Mouse (Mus musculus) adrenal gland, adult 2 months (tissue): Measurements from ENCODE around the gene H2-Ob. TPM values are rescaled to one million over a fixed set of nuclear protein-coding genes. Genes with fewer than 3 reads are reported as not detected.

Experiments
- DNase-seq: peaks from one replicate; pipeline ENCODE4 v3.0.0; 2021
- long read RNA-seq: library from polyadenylated mRNA; stranded (forward); transcript quantifications from one replicate; pipeline ENCODE4 v2.0.0, GENCODE M21; 2021
- polyA plus RNA-seq: library from polyadenylated mRNA; depleted of rRNA; stranded (reverse); fragments of >200 nt; gene quantifications from 2 replicates; pipeline ENCODE4 v1.2.3, GENCODE M21; 2012; rRNA removed
- total RNA-seq, 2 experiments: library from RNA; stranded (reverse); gene quantifications; 2 replicates each; pipeline ENCODE4 v1.2.3; 2021

H2-Ob gene
- total RNA-seq: 1 to 10 TPM in 1 of 2 experiments, under 1 TPM in 1; 0.49 to 1.3 TPM
- 0.91 TPM in 2 replicates for polyA plus RNA-seq
- long read RNA-seq, partial matches to known transcripts: 0 of 1 reads
- long read RNA-seq, other reads (novel, unspliced or antisense): 0 of 1 reads

GRCm38 (mm10) chr17:34238706-34239105 lies at the start of gene H2-Ob:
Gene H2-Ob, plus strand, starts transcription at chr17:34238903.
- no peak for DNase-seq

DNA sequence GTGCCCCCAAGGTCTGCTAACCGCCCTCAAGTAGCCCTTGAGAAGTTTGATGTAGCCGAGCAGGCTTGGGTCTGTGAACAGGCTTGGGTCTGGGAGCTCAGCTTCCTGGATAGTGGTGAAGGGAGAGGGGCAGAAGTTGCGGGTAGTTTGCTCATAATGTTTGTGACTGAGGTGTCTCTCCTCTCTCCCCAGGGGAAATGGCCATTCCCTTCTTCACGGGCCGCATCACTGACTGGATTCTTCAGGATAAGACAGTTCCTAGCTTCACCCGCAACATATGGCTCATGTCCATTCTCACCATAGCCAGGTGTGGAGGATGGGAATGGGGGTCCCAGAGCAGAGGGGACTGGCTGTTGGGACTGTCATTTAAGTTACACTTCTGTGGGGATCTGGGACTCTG lies 49.7 kb upstream of the H2-Ob start:
- DNase-seq: no peak

- DNase-seq: no peak
Measured at GRCm38 (mm10) chr17:34192852-34193251, 45.9 kb upstream of the H2-Ob start.

GRCm38 (mm10) chr17:34193468-34193867 lies 45.2 kb upstream of the H2-Ob start:
- no peak for DNase-seq

GRCm38 (mm10) chr17:34194723-34195122 lies 44.0 kb upstream of the H2-Ob start:
- DNase-seq: peak; percentile 53

GRCm38 (mm10) chr17:34196491-34196890 lies 42.2 kb upstream of the H2-Ob start:
- no peak for DNase-seq

- DNase-seq: peak; percentile 94
Measured at GRCm38 (mm10) chr17:34196941-34197894, 41.5 kb upstream of the H2-Ob start, which contains the start of gene Psmb8. Gene Psmb8, plus strand, starts transcription at chr17:34197721.

DNA sequence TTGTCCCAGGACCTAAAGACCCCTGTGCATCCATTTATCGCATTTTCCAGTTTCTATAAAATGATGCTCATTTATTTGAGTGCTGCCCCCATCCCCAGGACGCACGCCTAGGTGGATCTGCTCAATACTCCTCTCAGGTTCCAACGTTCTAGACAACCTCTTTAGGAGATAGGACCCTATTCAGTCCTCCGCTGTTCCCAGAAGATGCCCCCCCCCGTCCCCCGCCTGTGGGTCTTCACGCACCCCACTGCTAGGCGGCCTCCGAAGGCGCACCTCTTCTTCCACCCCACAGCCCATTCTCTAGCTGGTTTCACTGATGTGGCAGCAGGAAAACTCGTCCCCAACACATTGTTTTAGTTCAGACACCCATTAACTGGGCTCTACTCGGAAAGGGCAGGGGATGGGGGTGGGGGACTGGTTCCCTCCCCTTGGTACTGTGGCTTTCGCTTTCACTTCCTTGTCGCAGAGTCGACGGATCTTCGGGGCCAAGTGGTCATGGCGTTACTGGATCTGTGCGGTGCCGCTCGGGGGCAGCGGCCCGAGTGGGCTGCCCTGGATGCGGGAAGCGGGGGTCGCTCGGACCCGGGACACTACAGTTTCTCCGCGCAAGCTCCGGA lies 40.7 kb upstream of the H2-Ob start:
- DNase-seq: peak; percentile 76

DNA sequence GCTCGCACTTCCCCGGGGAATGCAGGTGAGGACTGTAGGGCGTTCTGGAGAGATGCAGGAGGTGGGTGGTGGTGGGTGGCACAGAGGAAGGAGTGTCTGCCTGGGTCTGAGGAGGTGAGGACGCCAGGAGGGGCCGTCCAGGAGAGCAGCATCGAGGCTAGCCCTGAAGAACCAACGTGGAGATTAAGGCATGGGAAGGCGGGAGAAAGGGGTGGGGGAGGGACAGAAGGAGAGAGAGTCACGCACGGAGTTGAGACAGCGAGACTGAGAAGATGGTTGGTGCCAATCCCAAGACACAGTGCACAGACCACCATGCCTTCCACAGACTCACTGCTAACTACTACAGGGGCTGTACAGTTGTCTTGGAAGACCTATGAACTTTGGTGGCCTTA lies 40.2 kb upstream of the H2-Ob start:
- DNase-seq: no peak

DNA sequence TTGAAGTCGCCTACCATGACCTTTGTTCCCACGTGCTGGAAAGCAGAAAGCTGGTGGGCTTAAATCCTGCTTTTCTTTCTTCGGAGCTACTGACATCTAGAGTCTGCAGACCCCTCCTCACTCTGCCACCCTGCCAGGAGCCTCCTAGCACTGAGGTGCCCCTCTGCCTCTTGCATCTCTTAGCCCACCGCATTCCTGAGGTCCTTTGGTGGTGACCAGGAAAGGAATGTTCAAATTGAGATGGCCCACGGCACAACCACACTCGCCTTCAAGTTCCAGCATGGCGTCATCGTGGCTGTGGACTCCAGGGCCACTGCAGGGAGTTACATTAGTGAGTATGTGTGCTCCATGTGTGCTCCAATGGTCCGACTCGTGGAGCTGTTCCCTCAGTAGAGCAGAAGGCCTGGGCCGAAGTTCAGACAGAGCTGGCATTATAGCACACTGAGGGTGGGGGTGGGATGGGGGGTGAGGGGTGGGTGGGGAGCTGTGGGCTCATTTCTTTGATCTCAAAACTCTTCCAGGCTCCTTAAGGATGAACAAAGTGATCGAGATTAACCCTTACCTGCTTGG lies 39.6 kb upstream of the H2-Ob start:
- no peak for DNase-seq

GRCm38 (mm10) chr17:34200047-34200446 lies 38.7 kb upstream of the H2-Ob start:
- DNase-seq: no peak

GRCm38 (mm10) chr17:34200772-34201505 lies 37.8 kb upstream of the H2-Ob start:
- DNase-seq: no peak

DNA sequence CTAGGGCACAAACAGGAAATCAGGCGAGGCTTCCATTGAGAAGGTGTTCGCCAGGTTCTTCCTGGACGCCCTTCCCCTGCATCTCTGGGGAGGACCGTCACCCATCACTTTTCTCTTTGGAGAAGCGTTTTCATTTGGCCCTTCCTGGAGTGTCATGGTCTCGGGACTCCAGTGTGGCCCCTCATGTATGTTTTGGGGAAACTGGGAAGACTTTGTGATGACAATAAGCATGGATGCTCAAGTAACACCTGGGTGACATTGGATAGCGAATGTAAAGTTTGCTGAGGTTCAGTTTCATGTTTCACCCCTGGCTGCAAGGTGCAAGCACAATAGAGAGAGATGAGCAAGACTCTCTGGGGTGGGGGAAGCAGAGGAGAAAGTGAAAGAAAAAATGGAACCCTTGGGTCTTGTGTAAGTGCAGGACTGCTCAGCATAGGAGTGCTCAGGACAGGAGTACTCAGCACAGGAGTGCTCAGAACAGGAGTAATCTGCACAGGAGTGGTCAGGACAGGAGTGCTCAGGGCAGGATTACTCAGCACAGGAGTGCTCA lies 37.1 kb upstream of the H2-Ob start:
- no peak for DNase-seq

DNA sequence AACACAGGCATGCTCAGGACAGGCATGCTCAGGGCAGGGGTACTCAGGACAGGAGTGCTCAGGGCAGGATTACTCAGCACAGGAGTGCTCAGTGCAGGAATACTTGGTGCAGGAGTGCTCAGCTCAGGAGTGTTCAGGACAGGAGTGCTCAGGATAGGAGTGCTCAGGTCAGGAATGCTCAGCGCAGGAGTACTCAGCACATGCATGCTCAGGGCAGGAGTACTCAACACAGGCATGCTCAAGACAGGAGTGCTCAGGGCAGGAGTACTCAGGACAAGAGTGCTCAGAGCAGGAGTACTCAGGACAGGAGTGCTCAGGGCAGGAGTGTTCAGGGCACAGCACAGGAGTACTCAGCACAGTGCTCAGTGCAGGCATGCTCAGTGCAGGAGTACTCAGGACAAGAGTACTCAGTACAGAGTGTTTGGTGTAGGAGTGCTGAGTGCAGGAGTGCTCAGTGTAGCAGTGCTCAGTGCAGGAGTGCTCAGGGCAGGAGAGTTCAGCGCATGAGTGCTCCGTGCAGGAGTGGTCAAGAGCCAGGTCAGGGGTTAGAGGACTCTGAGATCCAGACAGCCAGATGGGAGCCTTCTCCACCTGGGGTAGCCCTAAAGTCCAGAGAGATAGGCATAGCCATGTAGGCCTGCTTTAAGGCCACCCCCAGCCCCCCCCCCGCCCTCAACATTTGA lies 35.8 kb upstream of the H2-Ob start:
- no peak for DNase-seq

GRCm38 (mm10) chr17:34203444-34203843 lies 35.3 kb upstream of the H2-Ob start, which contains the start of gene Tap2:
Gene Tap2, plus strand, starts transcription at chr17:34203527.
- no peak for DNase-seq

DNA sequence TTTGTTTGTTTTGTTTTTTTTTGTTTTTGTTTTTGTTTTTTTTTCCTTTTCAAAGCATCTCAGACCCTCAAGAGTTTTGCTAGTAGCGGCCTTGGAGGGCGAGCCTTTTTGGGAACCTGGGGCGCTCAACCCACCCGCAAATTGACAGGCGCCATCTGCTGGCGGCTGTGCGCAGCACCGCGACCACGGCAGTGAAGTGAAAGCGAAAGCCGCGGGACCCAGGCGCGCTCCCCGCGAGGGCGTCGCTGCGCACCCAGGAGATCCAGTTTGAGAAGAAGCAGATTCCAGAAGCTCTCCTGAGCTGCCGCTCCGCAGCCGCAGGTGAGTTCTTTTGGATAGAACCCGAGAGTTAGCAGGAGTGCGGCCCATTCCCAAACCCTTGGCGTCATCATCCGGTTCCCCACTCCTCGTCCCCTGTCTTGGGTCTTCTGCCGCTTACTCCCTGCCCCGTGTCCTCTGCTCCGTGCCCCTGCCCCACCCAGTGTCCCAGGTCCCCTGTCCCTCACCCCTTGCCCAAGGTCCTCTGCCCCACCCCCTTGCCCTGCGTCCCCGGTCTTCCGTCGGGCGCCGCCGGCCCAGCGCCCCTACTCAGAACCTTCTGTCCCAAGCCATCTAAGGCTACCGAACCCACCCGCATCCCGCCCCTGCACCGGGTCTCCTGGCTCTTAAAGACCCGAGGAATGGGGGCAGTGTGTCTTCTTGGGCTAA lies 34.2 kb upstream of the H2-Ob start:
- peak; percentile 92 for DNase-seq

DNA sequence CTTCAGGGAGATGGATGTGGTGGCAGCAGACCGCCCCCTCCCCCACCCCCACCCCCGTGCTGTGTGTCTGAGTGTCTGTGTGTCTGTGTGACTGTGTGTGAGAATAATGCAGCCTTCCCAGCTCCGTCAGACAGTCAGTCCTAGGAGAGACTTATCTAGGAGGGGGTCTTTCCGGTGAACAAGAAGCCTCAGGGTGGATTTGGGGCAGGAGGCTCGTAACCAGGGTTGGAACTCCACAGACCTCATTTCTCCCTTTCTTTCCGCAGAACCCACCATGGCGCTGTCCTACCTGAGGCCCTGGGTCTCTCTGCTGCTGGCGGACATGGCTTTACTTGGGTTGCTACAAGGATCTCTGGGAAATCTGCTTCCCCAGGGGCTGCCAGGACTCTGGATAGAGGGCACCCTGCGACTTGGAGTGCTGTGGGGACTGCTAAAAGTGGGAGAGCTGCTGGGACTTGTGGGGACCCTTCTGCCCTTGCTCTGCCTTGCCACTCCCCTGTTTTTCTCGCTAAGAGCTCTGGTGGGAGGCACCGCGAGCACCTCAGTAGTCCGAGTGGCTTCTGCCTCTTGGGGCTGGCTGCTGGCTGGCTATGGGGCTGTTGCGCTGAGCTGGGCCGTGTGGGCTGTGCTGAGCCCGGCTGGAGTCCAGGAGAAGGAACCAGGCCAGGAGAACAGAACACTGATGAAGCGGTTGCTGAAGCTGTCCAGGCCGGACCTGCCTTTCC lies 33.5 kb upstream of the H2-Ob start:
- DNase-seq: peak; percentile 52

DNA sequence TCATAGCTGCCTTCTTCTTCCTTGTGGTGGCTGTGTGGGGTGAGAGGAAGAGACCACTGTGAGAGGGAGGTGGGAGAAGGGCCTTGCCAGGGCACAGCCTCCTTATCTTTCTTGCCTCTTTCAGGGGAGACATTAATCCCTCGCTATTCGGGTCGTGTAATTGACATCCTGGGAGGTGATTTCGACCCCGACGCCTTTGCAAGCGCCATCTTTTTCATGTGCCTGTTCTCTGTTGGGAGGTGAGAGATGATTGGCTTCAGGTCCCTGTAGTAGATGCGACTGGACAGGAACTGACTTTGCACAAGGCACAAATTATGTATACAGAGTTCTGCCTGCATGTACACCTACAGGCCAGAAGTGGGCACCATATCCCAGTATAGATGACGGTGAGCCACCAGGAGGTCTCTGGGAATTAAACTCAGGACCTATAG lies 32.9 kb upstream of the H2-Ob start:
- DNase-seq: peak; percentile 40

DNA sequence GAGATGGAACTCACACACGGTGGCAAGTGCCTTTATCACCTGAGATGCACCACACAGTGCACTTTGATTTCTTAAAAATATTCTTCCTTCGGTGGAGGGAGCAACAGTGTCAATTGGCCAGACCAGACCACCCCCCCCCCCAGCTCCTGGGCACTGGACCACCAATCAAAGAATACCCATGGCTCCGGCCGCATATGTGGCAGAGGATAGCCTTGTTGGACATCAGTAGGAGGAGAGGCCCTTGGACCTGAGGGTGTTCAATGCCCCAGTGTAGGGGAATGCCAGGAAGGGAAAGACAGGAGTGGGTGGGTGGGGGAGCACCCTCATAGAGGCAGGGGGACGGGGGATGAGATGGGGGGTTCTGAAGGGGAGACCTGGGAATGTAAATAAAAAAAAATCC lies 32.0 kb upstream of the H2-Ob start:
- no peak for DNase-seq

GRCm38 (mm10) chr17:34207456-34207855 lies 31.2 kb upstream of the H2-Ob start:
- no peak for DNase-seq
